Mouse (Mus musculus): ENCODE measurements around the gene Cd5.

DNA sequence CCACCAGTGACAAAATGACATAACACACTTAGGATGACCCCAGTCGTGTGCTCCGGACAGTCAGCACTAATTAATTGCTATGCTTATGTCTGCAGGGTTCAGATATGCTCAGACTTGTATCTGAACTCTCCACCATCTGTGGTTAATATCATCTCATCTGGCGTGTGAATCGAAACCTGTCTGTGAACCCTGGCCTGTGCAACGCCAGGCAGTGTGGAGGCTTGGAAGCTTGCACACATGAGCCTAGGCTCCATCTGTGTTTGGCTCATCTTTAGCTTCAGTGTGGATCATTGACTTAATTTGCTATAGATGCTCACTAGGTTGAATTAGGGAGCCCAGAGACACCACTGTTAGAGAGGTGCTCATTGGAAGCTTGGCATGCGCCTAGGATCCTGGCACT, 23.7 kb upstream of the Cd5 start:
- no peak for TF ChIP-seq CTCF (IDR thresholded peaks at IDR 0.05)
- no peak for TF ChIP-seq POLR2A (IDR thresholded peaks at IDR 0.05; ENCODE audit: insufficient read depth, low read depth, low read length)
- TF ChIP-seq EP300 (IDR thresholded peaks at IDR 0.05; ENCODE audit: insufficient read depth, low read depth, low read length): no peak

All from heart, adult 2 months (tissue).